Mouse (Mus musculus): ENCODE measurements at regions not wholly inside any gene's neighbourhood (a gene's known extent, or its start where the extent isn't known, plus 50 kb on each side); places are given as distances from the start of the nearest gene placed in this dataset.

DNA sequence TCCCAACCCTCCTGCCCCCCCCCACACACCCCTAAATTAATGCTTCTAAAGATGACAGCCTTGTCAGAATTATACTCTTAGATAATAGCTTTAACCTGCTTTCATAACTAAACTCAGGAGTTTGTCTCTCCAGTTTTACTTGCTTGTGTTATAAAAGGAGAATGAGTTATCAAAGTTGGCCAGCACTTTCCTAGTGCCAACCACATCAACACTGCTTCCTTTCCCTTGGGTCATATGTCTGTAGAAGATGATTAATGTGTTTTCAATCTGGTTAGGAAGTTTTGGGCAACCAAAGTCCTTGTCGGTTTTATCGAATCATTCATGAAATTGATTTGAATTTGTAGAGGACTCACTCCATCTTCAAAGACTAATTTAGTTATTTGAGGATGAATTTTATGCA is 505.3 kb downstream of the Kctd12 start:
- no peak for DNase-seq (ENCODE audit: extremely low read depth, low read depth, low spot score)

GRCm38 (mm10) chr14:102469326-102469725 is 513.1 kb downstream of the Kctd12 start:
- no peak for DNase-seq (ENCODE audit: extremely low read depth, low read depth, low spot score)

DNA sequence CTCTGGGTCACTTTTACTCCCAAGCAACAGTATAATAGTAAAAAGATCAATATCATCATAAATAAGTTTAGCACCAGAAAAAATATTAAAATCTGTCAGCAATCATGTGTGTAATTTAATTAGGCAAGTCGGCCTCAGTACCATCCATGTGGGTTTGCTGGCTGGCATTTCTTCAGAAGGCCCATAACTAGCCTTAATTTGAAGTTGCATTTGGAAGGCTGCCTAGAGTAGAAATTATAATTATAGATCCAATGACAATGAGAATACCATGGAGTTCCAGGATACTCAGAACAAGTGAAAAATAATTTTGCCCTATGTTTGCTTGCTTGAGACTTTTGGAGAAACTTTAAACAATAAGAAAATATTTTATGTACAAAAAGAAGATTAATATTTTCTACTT is 521.4 kb downstream of the Kctd12 start:
- no peak for DNase-seq (ENCODE audit: extremely low read depth, low read depth, low spot score)

- DNase-seq (ENCODE audit: extremely low read depth, low read depth, low spot score): no peak
Observed at GRCm38 (mm10) chr14:102439738-102440137, 542.7 kb downstream of the Kctd12 start.

DNA sequence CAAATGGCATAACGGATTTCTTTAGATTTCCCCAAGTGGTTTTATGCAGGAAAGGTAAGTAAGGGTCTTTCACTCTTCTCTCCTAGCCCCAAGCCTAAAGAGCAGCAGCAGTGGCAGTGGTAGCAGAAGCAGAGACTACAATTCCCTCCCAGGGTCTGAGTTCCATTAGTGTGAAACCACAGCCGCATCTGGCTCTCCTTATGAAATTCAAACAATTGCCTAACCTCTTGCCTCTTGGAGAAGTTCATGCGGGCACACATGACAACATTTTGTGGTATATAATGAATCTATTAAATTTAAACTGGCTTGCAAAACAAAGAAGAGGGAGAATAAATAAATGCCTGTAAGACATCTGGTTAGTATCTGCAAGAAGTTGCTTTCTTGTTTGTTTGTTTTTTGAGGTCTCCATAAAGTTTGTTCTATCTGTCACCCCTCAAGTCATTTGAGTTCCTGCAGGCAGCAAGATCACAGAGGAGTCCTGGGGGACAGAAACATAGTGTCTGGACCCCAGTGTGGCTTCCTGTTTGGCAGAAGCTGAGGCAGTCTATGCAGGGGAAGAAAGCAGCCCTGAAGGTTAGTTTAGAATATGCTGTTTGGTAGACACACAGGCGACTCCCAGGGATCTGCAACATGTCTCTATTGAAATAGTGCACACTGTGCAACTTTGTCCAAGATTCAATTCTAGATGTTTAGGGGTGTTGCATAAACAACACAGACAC is 578.9 kb downstream of the Kctd12 start:
- no peak for DNase-seq (ENCODE audit: extremely low read depth, low read depth, low spot score)

DNA sequence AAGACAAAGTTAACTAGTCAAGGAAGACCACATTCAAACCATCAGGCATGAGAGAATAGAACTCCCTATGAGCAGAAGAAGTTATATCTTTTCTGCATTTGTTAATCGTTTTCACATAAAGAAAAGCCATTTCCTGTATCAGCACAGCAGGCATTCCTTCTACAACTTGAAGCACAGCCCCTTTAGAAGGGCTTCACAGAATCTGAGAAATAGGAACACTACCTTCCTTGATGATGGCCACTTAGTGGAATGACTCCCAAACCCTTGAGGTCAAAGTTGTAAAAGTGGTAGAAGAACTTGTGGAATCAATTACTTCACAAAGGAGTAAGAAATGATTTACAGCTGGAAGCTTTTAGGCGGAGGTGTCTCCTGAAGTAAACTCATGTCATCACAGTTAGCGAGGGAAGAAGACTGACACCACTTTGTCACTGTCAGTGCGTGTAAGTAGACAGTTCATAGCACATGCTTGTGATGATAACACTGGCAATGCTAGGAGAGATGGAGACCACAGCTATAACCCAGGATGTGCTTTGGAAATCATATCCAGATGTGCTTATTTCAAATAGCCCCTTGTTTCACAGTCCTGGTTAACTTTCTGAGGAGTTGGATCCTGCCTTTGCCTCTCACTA is 580.3 kb downstream of the Kctd12 start:
- no peak for DNase-seq (ENCODE audit: extremely low read depth, low read depth, low spot score)

GRCm38 (mm10) chr14:102396036-102396734 is 586.3 kb downstream of the Kctd12 start:
- no peak for DNase-seq (ENCODE audit: extremely low read depth, low read depth, low spot score)

- no peak for DNase-seq (ENCODE audit: extremely low read depth, low read depth, low spot score)
Observed at GRCm38 (mm10) chr14:102392351-102392750, 590.1 kb downstream of the Kctd12 start.

DNA sequence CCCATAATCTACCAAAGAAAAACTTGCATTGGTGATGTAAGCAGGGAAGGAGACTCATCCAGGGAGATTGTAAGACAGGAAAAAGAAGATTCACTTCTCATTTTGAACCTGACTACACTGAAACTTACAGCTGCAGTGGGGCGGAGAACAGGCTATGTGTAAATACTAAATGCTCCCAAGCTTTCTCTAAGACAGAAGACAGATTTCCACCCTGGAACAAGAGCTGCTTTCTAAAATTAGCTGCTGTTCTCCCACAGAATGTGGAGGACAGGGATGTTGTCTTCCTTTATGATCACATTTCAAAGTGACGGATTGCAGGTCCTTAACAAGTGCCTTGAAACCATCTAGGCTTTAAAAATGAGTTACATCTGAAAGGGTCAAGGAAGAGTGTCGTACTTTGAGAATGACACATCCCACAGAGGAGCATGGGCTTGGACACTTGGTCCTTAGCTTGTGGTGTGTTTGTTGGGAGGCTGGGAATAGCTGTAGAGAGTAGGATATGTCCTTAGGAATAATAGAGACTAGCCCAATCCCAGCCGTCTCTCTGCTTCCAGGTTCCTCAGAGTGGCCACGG is 609.4 kb downstream of the Kctd12 start:
- DNase-seq (ENCODE audit: extremely low read depth, low read depth, low spot score): no peak

GRCm38 (mm10) chr14:102361589-102361988 is 620.8 kb downstream of the Kctd12 start:
- no peak for DNase-seq (ENCODE audit: extremely low read depth, low read depth, low spot score)

DNA sequence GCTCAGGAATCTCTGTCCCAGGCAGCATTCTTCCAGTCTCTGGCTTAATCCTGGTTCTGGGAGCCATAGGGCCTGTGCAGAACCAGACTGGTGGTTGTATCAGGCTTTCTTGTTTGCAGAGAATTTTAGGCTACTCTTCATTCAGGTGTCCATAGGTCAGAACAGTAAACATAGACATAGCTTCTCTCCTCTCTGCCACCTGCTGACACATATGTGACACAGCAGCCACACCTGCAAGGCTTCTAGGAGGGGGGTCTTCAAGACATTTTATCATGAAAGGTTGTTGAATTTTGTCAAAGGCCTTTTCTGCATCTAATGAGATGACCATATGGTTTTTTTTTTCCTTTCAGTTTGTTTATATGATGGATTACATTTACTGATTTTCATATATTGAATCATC is 599.7 kb downstream of the Lmo7 start:
- DNase-seq (ENCODE audit: extremely low read depth, low read depth, low spot score): no peak

DNA sequence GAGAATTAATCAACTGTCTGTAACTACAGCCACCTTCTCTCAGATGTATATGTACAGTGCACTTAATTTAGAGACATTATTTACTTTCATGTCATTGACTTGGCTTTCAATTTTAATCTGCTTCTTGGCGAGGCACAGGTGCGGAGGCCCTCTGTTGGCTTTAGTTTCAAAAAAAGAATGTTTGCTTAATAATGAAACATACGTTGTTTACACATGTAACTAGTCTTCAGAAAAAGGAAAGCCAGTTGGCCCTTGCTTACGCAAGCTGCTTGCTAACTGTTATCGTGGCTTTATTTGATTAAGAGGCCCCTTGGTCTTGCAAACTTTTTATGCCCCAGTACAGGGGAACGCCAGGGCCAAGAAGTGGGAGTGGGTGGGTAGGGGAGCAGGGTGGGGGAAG is 576.6 kb downstream of the Lmo7 start:
- no peak for DNase-seq (ENCODE audit: extremely low read depth, low read depth, low spot score)

GRCm38 (mm10) chr14:102302826-102303225 is 573.1 kb downstream of the Lmo7 start:
- DNase-seq (ENCODE audit: extremely low read depth, low read depth, low spot score): no peak

DNA sequence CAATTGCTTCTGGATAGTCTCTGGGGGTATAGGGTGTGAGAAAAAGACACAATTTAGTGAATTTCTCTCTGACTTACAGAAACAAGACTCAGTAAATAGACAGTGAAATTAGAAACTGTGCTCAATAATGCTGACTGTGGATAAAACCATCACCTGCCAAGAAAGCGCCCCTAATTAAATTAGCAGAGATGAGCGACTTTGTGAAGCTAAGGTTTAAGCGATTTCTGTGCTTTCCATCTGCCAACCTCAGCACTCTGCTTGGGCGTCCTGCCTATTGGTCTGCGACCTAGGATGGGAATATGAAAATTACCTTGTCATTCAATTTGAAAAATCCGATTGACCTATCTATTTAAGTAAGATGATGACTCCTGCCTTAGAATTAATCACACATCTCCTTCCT is 570.5 kb downstream of the Lmo7 start:
- no peak for DNase-seq (ENCODE audit: extremely low read depth, low read depth, low spot score)

- DNase-seq (ENCODE audit: extremely low read depth, low read depth, low spot score): no peak
Observed at GRCm38 (mm10) chr14:102291361-102291760, 561.6 kb downstream of the Lmo7 start.

- no peak for DNase-seq (ENCODE audit: extremely low read depth, low read depth, low spot score)
Observed at GRCm38 (mm10) chr14:102250076-102250475, 520.3 kb downstream of the Lmo7 start.

DNA sequence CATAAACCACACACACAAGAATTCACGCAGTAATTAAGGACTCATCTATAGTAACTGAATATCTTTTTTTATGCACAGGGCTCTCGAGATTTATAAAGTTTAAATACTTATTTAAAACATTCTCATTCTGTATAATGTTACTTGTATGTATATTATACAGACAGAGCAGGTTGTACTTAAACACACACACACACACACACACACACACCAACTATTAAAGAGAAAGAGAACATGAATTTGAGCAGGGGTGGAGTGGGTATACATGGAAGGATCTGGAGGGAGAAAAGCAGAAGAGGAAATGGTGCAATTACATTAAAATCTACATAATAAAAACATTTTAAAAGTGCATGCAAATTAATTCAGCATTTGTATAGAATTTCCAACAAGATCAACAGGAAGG is 518.8 kb downstream of the Lmo7 start:
- DNase-seq (ENCODE audit: extremely low read depth, low read depth, low spot score): no peak

DNA sequence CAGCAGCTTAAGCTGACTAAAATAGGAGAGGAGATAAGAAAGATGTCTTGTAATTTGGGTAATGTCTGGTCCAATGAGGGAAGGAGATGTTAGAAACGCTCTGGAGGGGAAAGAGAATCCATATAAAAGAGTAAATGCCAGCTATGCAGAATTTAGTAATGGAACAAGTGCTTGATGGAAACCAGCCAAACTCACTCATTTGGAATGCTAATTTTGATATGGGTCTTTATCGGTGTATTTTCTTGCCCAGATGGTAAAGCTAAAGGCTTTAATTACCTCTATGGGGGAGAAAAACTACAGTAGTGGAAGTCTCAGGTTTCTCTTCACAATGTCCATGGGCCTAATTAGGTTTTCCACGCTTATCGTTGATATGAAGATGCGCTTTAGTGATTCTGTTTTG is 518.3 kb downstream of the Lmo7 start:
- DNase-seq (ENCODE audit: extremely low read depth, low read depth, low spot score): no peak

DNA sequence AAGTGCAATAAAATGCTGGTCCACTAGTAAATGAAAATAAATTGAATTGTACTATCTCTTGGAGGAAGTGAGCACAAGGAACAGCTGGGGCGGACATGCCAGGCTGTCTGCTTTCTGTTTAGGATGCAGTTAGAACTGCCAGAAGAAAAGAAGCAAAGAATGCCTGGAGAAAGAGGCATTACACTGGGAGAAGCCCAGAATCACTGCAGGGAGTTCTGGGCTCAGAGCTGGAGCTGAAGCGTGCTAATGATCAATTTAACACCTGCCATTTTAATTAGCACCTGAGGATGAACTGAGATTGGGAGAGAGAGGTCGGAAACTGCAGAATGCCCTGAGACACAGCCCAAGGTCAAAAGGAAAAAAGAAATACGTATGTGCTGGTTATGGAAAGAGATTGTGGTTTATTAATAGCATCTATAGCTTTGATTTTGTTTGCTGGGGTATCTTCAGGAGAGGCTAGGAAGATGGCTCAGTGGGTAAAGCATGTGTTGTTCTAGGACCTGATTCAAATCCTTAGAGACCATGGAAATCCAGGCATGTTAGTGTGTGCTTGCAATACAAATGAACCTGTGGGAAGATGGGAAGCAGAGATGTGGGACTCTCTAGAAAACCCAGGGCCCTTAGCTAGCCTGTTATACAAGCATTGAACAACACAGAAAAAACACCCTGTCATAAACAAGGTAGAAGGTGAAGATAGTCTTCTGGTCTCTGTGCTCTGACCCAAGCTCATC is 514.2 kb downstream of the Lmo7 start:
- DNase-seq (ENCODE audit: extremely low read depth, low read depth, low spot score): no peak

- no peak for DNase-seq (ENCODE audit: extremely low read depth, low read depth, low spot score)
Observed at GRCm38 (mm10) chr14:102216581-102217368, 487.0 kb downstream of the Lmo7 start.

Measured in fat pad, adult 2 months (tissue).